Mouse (Mus musculus) mature B cell (primary cell): ENCODE results near the gene Slc4a7.
"Not testable (repeated sequence)": the region's sequence is repeated elsewhere in the genome, so short reads cannot be mapped to it uniquely, and the experiment has no call there.

Experiments used
- in situ Hi-C: fragments of 300-500 bp; cut with MboI; formaldehyde crosslinking; loops from 2 replicates; pipeline ENCODE4 v1.14.3; 2019

Slc4a7 gene

DNA sequence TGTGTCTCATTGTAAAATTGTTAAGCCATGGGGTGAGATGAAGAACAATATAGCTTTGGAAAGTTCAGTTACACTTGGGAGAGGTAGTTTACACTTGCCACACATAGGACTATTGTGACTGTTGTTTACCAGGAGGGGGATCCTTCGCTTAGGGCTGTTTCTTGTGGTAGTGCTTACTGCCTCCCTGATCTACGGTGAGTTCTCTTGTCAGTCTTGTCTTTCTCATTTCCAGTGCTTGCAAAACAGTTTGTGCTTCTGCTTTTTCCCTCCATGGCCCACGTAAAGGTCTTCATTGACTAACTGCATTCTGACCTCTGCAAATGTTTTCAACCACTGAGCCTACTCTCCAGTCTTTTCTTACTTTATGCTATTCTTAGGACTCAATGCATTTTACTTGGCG lies 98.3 kb downstream of the Slc4a7 start:
- in situ Hi-C loops, result no loop called here

GRCm38 (mm10) chr14:14800810-14801209 lies 98.7 kb downstream of the Slc4a7 start:
- in situ Hi-C loops, result no loop called here

DNA sequence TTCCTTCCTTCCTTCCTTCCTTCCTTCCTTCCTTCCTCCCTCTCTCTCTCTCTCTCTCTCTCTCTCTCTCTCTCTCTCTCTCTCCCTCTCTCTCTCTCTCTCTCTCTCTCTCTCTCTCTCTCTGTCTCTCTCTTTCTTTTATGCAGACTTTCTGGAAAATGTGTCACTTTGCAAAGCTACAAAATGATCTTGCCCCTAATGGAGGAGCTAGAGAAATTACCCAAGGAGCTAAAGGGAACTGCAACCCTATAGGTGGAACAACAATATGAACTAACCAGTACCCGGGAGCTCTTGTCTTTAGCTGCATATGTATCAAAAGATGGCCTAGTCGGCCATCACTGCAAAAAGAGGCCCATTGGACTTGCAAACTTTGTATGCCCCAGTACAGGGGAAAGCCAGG lies 101.0 kb downstream of the Slc4a7 start, which contains the start of gene Nek10:
Gene Nek10, plus strand, starts transcription at position 301 of the 400 bp plus-strand sequence.
- in situ Hi-C loops, result not testable (repeated sequence)

DNA sequence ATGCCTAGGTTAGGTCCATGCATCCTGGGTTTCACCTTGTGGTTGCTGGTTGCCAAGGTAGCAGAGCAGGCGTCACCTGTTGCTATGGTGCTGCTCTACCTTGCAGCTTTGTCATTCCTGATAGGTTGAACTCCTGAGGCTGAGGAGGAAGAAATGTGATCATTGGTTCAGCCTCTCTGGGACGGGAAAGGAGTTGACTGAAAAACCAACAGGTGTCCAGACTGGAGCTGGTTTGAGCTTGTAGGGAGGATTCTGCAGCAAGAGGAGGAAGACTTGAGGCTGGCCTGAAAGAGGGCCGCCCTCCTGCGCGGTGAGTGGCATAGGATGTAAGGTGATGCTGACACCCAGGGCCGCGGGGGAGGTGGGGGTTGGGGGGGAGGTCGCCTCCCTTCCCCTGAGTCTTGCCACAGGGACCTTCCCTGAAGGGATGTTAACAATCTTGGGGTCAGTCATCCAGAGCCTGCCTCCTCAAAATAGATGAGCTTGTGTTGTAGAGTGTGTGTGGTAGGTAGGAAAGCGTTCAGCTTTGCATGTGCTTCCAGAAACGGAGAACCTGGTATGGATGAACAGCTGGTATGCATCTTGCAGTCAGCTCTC lies 101.9 kb downstream of the Slc4a7 start:
- in situ Hi-C loops, result no loop called here

GRCm38 (mm10) chr14:14804518-14805212 lies 102.6 kb downstream of the Slc4a7 start:
- in situ Hi-C loops, result no loop called here

- in situ Hi-C loops, result no loop called here
Measured at GRCm38 (mm10) chr14:14832520-14833240, 130.6 kb downstream of the Slc4a7 start.

DNA sequence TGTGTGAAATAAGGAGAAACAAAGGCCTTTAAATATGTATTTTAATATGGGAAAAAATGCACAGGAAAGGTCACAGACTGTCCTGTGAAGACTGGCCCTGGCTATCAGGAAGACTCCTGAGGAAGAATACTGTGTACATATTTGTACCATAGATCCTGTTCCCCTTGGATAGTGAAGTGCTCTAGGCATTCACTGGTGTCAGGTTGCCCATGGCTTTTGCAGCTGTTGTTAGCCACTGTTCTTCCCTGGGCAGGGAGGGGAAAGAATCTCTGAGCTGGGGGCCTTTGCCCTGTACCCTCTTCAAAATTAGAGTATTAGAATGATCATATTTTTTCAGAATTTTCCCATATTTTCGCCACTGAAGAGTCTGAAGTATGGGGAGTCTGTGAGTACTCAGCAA lies 131.4 kb downstream of the Slc4a7 start:
- in situ Hi-C loops, result no loop called here

GRCm38 (mm10) chr14:14834266-14834665 lies 132.2 kb downstream of the Slc4a7 start:
- in situ Hi-C loops, result no loop called here

DNA sequence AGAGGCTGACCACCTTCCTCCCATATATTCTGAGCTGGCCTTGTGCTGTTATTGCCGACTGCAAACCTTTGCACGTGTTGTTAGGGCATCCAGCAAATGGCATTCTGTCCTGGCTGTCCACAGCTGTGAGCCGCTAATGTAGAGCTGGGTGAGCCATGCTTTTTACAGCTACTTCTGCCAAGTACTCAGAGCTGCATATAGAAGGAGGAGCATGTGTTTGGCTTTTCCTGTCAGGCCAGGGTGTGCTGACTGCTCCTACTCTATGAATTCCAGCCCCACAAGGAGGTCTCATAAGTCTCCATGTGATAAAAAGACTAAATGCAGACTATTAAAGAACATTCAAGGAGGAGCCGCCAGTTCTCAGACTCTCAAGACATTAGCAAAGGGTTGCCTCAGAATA lies 135.5 kb downstream of the Slc4a7 start:
- in situ Hi-C loops, result no loop called here

DNA sequence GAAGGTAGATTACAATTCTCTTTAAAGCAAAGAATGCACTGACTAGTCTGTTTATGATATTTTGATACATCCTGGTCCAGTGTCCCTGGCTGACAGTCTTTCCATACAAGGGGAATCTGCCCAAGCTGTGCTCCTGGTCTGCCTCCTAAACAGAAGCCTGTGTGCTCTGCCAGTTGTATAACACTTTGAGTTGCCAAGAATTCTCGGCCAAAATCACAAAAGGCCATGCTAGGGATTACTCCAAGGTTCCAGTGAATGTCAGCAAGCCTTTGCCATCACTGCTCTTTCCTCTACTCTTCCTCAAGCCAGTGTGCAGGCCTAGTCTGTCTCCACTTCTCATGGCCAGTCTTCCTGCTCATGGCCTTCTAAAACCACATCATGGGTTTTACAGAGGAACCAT lies 136.0 kb downstream of the Slc4a7 start:
- in situ Hi-C loops, result no loop called here

DNA sequence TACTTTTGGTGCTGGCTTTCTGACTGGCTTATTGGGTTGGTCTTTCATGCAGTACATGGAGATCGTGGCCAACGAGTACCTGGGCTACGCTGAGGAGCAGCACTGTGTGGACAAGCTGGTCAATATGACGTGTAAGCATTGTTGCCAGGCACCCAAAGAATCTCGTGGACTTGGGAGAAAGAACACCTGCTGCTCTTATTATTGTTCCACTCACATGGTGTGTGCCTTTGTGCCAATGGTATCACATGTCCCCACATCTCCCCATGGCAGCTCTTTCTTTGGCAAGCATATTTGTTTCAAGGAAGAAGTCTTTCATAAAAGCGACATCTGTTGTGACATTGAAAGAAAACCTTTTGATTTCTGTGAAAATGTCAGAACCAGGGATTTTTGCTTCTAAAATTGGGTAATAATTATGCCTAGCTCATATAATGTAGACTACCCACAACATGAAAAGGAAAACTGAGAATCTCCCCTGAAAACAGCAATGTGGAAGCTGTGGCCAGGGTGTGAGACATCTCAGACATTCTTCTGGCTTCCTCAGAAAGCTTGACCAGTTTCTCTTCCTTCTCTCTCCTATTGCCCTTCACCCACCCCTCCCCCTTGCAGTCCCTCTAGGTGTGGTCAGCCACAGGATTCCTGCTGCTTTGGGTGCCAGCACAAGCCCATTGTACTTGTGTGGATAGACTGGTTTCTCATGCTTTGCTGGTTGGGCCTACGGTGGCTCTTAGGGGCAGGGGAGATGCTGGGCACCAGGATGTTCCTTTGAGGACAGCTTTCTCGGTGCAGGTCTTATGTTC lies 140.9 kb downstream of the Slc4a7 start:
- in situ Hi-C loops, result no loop called here
